Mouse (Mus musculus) telencephalon, adult 2 months (tissue): ENCODE data around the gene Ost4.

Experiments used
- DNase-seq: peaks from one replicate; pipeline ENCODE4 v3.0.0-alpha.2; 2011; ENCODE audit warnings: low read depth, low spot score

Ost4 gene

DNA sequence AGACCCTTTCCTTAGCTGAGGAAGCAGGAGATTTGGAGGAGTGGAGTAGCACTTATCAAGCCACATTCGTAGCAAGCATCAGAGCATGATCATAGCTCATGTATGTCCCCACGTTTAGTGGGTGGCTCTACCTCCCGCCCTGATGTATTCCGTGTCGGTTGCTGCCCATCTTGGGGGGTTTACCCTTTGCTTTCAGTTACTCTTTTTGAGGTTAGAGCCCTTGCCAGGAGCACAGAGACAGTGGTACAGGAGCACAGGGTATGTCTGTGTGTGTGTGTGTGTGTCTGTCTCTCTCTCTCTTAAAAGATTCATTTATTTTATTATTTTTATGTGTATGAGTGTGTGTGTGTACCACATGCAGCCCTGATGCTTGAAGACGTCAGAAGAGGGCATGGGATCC, 15.5 kb upstream of the Ost4 start:
- DNase-seq: no peak

GRCm38 (mm10) chr5:30922581-30923041, 15.0 kb upstream of the Ost4 start:
- DNase-seq: no peak

DNA sequence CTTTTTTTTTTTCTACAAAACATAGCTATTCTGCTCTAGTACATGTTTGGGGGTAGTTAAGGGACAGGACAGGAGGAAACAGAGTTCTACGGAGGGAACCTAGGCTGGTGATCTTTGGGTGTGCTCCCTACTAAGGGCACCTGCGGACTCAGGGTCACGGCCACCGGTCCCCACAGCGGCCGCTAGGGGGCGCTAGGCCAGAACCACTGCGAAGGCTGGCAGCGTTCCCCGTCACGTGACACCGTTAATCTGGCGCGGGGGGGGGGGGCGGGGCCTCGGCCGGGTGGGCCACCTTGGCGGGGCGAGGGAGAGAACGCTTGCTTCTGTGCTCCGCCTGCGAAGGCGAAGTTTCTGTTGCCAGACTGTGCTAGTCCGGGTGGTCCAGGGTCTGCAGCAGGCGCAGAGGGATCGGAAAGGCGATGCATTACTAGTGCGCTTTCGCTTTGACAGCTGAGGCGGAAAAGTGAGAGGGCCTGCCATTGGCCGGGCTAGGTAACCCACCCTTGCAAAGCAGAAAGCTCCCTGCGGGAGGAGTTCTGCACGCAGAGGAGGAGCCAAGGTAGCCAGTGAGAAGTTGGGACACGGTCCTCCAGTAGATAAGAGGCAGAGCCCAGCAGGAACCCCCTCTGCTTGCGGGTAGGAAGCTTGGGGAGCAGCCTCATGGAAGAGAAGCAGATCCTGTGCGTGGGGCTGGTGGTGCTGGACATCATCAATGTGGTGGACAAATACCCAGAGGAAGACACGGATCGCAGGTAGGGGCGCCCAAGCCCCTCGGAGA, 13.9 kb upstream of the Ost4 start, which contains the start of gene Khk:
Gene Khk (plus strand): TSS at position 176 of the 778 bp plus-strand sequence.
- peak; percentile 71 for DNase-seq

DNA sequence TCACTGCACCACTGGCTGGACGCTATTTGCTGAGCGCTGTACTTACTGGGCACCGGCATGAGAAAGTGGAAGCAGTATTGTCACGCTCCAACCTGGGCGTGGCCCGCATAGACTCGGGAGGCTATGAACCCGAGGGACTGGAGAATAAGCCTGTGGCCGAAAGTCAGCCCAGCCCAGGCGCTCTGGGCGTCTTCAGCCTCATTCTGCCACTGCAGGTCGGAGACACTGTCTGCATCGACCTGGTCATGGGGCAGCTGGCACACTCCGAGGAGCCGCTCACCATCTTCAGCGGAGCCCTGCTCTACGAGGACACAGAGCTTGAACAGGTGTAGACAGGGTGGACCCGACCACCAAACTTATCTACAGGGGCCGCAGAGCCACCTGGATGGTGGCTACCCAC, 13.0 kb upstream of the Ost4 start:
- DNase-seq: no peak

GRCm38 (mm10) chr5:30919831-30920614, 12.4 kb upstream of the Ost4 start:
- DNase-seq: no peak

DNA sequence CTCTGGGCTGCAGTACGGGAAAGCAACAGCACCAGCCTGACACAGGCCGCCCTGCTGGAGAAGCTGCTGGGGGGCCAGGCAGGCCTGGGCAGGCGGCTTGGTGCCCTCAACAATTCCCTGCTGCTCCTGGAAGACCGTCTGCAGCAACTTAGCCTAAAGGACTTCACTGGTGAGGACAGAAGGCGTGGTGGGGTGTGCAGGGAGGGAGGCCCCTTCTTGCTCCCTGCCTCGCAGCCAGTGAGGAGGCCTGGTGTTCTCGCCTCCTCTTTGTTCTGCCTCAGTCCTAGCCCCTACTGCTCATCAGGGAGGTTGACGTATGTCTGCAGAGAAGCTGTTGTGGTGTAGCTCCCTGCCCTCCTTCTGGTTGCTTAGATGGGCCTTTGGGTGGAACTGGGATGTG, 11.1 kb upstream of the Ost4 start:
- DNase-seq: no peak

DNA sequence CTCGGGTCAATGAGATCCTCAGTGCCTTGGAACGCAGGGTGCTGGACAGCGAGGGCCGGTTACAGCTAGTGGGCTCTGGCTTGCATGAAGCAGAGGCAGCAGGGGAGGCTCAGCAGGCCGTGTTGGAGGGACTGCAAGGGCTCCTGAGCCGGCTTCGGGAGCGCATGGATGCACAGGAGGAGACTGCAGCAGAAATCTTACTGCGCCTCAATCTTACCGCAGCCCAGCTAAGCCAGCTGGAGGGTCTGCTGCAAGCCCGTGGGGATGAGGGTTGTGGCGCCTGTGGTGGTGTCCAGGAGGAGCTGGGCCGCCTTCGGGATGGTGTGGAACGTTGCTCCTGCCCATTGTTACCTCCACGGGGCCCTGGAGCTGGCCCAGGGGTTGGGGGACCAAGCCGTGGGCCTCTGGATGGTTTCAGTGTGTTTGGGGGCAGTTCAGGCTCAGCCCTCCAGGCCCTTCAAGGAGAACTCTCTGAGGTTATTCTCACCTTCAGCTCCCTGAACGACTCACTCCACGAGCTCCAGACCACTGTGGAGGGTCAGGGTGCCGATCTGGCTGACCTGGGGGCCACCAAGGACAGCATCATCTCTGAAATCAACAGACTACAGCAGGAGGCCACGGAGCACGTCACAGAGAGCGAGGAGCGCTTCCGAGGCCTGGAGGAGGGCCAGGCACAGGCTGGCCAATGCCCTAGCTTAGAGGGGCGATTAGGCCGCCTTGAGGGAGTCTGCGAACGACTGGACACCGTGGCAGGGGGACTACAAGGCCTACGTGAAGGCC, 10.5 kb upstream of the Ost4 start:
- no peak for DNase-seq

GRCm38 (mm10) chr5:30917348-30917747, 9.8 kb upstream of the Ost4 start:
- no peak for DNase-seq

DNA sequence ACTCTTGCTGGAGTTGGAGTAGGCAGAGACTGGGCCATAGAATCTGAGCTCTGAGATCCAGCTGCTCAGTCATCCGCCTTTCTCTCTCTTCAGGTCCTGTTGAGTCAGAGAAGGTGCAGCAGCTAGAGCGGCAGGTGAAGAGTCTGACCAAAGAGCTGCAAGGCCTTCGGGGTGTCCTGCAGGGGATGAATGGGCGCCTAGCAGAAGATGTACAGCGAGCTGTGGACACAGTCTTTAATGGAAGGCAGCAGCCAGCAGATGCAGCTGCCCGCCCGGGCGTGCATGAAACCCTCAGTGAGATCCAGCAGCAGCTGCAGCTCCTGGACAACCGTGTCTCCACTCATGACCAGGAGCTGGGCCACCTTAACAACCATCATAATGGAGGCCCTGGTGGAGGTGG, 9.3 kb upstream of the Ost4 start:
- DNase-seq: no peak

GRCm38 (mm10) chr5:30915974-30916433, 8.4 kb upstream of the Ost4 start:
- peak; percentile 98 for DNase-seq

DNA sequence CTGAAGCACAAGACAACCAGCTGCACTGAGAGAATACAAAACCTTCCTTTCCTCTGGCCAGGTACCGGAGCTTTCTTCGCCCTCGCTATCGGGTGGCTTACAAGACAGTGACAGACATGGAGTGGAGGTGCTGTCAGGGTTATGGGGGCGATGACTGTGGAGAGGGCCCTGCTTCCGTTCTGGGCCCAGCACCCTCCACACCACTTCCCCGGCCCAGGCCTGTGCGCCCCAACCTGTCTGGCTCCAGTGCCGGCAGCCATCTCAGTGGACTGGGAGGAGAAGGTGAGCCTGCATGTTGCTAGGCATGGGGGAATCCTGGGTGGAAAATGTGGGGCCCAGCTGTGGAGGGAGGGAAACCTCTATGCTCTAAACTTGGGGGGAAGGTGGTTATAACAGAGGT, 7.9 kb upstream of the Ost4 start:
- DNase-seq: no peak

DNA sequence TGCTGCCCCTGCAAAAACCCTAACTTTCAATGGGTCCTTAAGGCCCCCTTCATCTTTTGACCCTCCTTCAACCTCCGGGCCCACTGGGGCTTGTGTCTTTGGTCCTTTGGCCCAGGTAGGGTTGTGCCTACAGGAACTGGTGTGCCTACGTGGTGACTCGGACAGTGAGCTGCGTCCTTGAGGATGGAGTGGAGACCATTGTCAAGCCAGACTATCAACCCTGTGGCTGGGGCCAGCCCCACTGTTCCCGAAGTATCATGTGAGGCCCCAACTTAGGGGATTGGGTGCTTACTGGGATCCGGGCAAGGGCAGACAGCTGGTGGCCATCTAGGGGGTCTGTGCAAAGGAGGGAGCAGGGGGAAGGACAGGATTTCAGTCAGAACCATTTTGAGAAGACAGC, 7.3 kb upstream of the Ost4 start:
- no peak for DNase-seq

DNA sequence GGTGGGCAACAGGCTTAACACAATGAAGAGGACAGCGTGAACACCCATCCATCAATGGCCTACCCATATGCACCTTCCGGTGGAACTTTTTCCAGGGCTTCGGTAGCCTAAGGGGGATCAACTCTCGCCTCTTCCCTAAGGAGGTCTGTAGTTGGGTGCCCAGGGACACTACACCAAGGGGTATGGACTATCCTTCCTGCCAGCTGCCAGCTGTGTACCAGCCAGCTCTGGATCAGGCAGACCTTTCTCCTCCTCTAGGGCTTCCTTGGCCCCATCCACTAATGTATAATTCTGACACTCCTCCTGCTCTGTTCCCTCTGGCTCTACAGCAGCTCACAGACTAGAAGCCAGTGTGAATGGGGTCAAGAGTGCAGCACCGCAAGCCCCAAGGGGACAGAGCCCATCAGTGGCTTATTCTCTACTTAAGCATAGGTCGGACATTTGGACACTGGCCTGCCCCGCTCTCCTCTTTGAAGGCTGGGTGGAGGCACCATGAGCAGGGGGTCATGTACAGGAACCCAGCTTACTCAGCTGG, 6.6 kb upstream of the Ost4 start:
- DNase-seq: no peak

- DNase-seq: no peak
Observed at GRCm38 (mm10) chr5:30913060-30913841, 5.7 kb upstream of the Ost4 start, which contains the start of gene Emilin1. Emilin1 (plus strand) TSS chr5:30913402.

GRCm38 (mm10) chr5:30912156-30912555, 4.6 kb upstream of the Ost4 start:
- no peak for DNase-seq

DNA sequence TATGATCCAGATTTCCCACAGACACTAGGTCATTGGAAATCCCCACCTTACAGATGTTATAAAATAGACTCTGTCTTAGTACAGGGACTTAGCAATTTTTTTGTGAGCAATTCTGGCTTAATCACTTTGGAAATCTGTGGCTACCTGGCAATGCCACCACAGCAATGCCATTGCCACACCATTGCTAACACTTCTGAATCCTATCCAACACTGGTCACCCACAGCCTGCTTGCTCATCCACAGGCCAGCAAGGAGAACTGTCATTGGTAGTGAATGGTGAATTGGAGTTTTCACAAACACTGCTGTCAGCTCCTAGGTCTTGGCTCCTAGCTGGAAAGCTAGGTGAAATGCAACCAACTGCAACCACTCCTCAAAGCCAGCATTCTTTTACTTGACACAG, 2.9 kb upstream of the Ost4 start:
- DNase-seq: no peak

DNA sequence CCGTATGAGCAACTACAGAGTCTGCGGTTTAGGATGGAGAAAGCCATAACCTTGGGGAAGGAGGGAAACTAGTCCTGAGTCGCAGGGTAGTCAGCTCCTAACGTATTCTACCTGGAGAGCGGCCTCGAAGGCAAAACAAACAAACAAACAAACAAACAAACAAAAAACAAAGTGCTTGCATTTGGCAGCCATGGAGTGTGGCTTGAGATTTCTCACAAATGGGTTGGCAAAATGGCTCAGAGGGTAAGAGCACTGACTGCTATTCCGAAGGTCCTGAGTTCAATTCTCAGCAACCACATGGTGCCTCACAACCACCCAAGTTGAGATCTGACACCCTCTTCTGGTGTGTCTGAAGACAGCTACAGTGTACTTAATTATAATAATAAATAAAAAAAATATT, 2.3 kb upstream of the Ost4 start:
- no peak for DNase-seq

DNA sequence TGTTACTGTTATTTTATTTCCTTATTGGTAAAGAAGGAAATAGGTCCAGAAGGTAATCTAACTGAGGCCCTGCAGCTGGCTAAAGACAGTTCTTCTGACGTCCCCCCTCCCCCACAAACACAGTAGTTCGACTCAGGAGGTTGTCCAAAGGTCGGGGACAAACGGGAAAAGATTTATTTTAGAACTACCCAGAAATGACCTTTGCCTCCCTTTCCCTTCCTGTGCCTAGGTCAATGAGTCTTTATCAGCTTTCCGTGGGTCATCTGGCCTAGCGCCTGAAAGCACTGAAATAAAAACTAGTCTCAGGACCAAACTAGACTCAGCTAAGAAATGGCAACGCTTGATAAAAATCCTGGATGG, 1.7 kb upstream of the Ost4 start:
- no peak for DNase-seq

- DNase-seq: no peak
Observed at GRCm38 (mm10) chr5:30908426-30909299, 1.1 kb upstream of the Ost4 start.

DNA sequence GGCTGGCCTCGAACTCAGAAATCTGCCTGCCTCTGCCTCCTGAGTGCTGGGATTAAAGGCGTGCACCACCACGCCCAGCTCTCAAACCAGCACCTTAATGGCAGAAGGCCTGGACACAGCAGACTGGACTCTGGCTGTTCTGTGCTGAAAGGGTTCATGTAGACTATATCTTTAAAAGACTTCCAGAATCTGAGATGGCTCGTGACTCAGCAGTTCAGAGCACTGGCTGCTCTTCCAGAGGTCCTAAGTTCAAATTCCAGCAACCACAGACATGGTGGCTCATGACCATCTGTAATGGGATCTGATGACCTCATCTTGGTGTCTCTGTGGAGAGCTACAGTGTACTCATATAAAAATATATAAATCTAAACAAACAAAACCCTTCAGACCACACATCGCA, 5.7 kb downstream of the Ost4 start:
- no peak for DNase-seq
